Mouse (Mus musculus): ENCODE data around the gene Prpsap2.

DNA sequence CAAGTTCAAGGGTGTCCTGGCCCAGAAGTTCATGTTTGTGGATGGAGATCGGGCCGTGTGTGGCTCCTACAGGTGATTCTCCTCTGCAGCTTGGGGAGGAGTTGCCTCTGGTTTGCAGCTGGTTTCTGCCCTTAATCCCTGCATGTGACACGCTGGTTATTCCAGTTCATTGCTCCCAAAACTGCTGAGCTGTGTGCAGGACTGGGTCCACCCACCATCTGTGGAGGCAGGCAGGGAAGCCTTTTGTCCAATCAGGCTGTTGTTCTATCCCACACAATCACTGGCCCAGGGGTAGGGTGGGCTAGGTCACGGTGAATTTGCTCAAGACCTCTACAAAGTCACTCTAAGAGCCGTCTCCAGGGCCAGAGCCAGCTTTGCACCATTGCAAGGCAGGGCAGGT, 60.2 kb downstream of the Prpsap2 start:
- TF ChIP-seq POLR2A (IDR thresholded peaks at IDR 0.05; ENCODE audit: control insufficient read depth in 1 of 2, insufficient read depth in 1 of 2, low read depth in 1 of 2, low read length in 2 of 2, poor library complexity in 1 of 2): no peak
- no peak for TF ChIP-seq MEF2A (IDR thresholded peaks at IDR 0.05; ENCODE audit: extremely low read depth, insufficient replicate concordance, low read depth, low read length, poor library complexity, severe bottlenecking)
- TF ChIP-seq CTCF (IDR thresholded peaks at IDR 0.05 in 2 of 3, conservative IDR thresholded peaks at IDR 0.05 in 1 of 3; ENCODE audit: control insufficient read depth in 1 of 3, insufficient read depth in 1 of 3, low read depth in 2 of 3, low read length in 3 of 3, poor library complexity in 1 of 3, severe bottlenecking in 1 of 3): no peak
- no peak for TF ChIP-seq ZMIZ1 (IDR thresholded peaks at IDR 0.05; ENCODE audit: low read depth, low read length)
- TF ChIP-seq KAT2A (conservative IDR thresholded peaks at IDR 0.05; ENCODE audit: low read depth, low read length): no peak
- no peak for TF ChIP-seq EP300 (IDR thresholded peaks at IDR 0.05; ENCODE audit: low read depth in 1 of 2, low read length in 2 of 2)

Measured in MEL (cell line).